Mouse (Mus musculus) liver, postnatal 0 days (tissue): ENCODE measurements at regions not wholly inside any gene's neighbourhood (a gene's known extent, or its start where the extent isn't known, plus 50 kb on each side); places are given as distances from the start of the nearest gene placed in this dataset.

ENCODE experiments used
- ATAC-seq: fragments of 200-750 bp; cut with Nextera tagmentation; 2 replicates; pipeline ENCODE4 v1.8.0; 2017; ENCODE audit warnings: mild to moderate bottlenecking, moderate library complexity
- DNase-seq: peaks from one replicate; pipeline ENCODE4 v3.0.0-alpha.2; 2016
- H3K27ac ChIP-seq: fragments of 300-500 bp; sonication (generic); 2 replicates; pipeline ENCODE4 v1.5.1; 2014; ENCODE audit warnings: antibody characterized with exemption, moderate library complexity, mild to moderate bottlenecking, low read depth
- H3K27me3 ChIP-seq: fragments of 300-500 bp; sonication (generic); 2 replicates; pipeline ENCODE4 v1.6.1; 2014; ENCODE audit warnings: low read length, control low read depth, mixed read lengths; ENCODE audit not compliant: insufficient read depth
- H3K36me3 ChIP-seq: fragments of 300-500 bp; sonication (generic); replicated peaks from 2 replicates; pipeline ENCODE4 v1.6.1; 2014; ENCODE audit warnings: mild to moderate bottlenecking, control low read depth, low read length, moderate library complexity, mixed read lengths; ENCODE audit not compliant: insufficient read depth
- H3K4me1 ChIP-seq: fragments of 300-500 bp; sonication (generic); 2 replicates; pipeline ENCODE4 v1.6.1; 2014; ENCODE audit warnings: antibody characterized with exemption, mild to moderate bottlenecking, control low read depth; ENCODE audit not compliant: insufficient read depth
- H3K4me2 ChIP-seq: fragments of 300-500 bp; sonication (generic); 2 replicates; pipeline ENCODE4 v1.6.1; 2014; ENCODE audit warnings: low read depth, mild to moderate bottlenecking, low read length, moderate library complexity, mixed read lengths
- H3K4me3 ChIP-seq: fragments of 300-500 bp; sonication (generic); 2 replicates; pipeline ENCODE4 v1.5.1; 2014; ENCODE audit warnings: low read depth, low read length
- H3K9ac ChIP-seq: fragments of 300-500 bp; sonication (generic); replicated peaks from 2 replicates; pipeline ENCODE4 v1.6.1; 2014; ENCODE audit warnings: mild to moderate bottlenecking, moderate library complexity
- H3K9me3 ChIP-seq: fragments of 300-500 bp; sonication (generic); 2 replicates; pipeline ENCODE4 v1.6.1; 2016; ENCODE audit warnings: mild to moderate bottlenecking, control low read depth, low read length, mixed read lengths
- CTCF ChIP-seq: sonication (generic); IDR thresholded peaks from 2 replicates; pipeline ENCODE4 v1.5.1; 2016; ENCODE audit warnings: antibody characterized with exemption, low read depth
- EP300 ChIP-seq: IDR thresholded peaks from 2 replicates; pipeline ENCODE4 v1.6.1; 2016; ENCODE audit warnings: antibody characterized with exemption, low read depth, mild to moderate bottlenecking
- WGBS: fragments of 180-500 bp; shearing (Covaris S2); extraction: QIAGEN DNeasy Blood & Tissue Kit; methylation state at CpG from one replicate; pipeline ENCODE4 v1.1.7; 2014; ENCODE audit not compliant: insufficient replicate concordance; 5-methylcytosine and 5-hydroxymethylcytosine counted together

DNA sequence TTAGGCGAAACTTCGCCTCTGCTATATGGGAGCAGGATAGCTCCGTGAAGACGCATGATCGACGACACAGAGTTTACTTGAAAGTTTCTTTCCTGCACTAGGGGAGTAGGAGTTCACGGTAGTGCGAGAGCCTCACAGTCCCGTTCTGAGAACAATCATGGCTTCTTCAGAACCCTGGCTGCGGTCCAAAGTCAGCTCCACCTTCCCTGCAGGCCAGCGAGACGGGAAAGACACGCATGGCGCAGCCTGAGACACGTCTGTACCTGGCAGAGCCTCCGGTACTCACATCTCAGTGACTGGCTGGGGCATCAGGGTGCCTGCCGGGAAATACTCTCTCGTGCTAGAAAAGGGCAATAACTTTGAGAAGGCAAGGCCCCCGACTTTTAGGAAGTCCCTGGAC is 193.8 kb upstream of the Klf4 start:
- H3K4me3 ChIP-seq: no peak overlapping the region
- DNase-seq: no peak
- no peak for TF ChIP-seq CTCF
- TF ChIP-seq EP300: no peak
- H3K4me1 ChIP-seq: no peaks in the 10 kb centered on the region
- no peak for ATAC-seq
- H3K27me3 ChIP-seq: no peaks in the 10 kb centered on the region
- no peak overlapping the region for H3K27ac ChIP-seq
- no peaks in the 10 kb centered on the region for H3K9me3 ChIP-seq
- WGBS: 75% methylated on average over 19 of the region's 19 CpGs
- H3K4me2 ChIP-seq: no peak overlapping the region
- H3K9ac ChIP-seq: no peak overlapping the region
- no peaks in the 10 kb centered on the region for H3K36me3 ChIP-seq

DNA sequence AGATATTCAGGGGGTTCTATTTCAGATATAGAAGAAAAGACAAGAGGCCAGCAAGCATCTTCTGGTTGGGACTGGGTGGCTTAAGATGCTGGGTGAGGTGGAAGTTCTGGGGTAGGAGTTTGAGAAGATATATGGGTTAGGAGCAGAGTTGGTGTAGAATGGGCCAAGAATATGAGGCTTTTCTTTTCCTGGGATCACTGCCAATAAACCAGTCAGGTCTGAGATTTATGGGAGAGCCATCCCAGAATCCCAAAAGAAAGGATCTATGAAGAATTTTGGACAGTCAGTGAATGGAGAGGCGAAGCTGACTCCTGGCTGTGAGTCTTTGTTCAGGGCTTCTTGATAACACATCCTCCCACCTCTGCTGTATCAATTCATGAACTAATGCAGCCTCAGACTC is 192.0 kb upstream of the Klf4 start:
- no peaks in the 10 kb centered on the region for H3K36me3 ChIP-seq
- no peak overlapping the region for H3K4me2 ChIP-seq
- H3K9ac ChIP-seq: no peak overlapping the region
- TF ChIP-seq CTCF: no peak
- no peak for TF ChIP-seq EP300
- H3K27me3 ChIP-seq: peaks cover 4% of the 10 kb centered on the region; the same call in 1 of the 2 replicates
- no peaks in the 10 kb centered on the region for H3K9me3 ChIP-seq
- H3K4me3 ChIP-seq: no peak overlapping the region
- no peak for DNase-seq
- H3K4me1 ChIP-seq: no peaks in the 10 kb centered on the region
- H3K27ac ChIP-seq: no peak overlapping the region
- ATAC-seq: no peak
- 58% methylated on average over 1 of the region's 1 CpGs for WGBS

DNA sequence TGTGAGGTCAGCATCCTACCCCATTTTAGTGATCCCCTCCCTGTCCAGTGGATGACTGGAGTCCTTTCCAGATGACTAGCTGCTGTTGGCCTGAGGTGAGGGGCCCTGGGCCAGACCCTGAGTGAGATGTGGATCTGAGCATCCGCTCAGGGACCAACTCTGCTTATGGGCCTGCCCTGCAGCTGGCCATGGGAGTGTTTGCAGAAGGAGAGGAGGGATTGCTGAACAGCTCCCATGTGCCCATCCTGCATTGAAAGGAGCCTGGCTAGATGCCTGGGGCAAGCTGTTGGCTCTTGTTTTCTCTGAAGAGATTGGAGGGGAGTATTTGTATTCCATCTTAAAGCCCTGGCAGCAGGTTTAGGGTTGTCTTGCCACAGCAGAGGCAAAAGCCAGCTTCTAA is 190.9 kb upstream of the Klf4 start:
- no peaks in the 10 kb centered on the region for H3K36me3 ChIP-seq
- no peak overlapping the region for H3K4me3 ChIP-seq
- no peak for ATAC-seq
- TF ChIP-seq EP300 (no peak), CTCF (no peak)
- no peaks in the 10 kb centered on the region for H3K9me3 ChIP-seq
- 71% methylated on average over 1 of the region's 1 CpGs for WGBS
- H3K27ac ChIP-seq: no peak overlapping the region
- H3K27me3 ChIP-seq: peaks cover 4% of the 10 kb centered on the region; the same call in 1 of the 2 replicates
- H3K9ac ChIP-seq: no peak overlapping the region
- H3K4me1 ChIP-seq: no peaks in the 10 kb centered on the region
- DNase-seq: no peak
- no peak overlapping the region for H3K4me2 ChIP-seq

DNA sequence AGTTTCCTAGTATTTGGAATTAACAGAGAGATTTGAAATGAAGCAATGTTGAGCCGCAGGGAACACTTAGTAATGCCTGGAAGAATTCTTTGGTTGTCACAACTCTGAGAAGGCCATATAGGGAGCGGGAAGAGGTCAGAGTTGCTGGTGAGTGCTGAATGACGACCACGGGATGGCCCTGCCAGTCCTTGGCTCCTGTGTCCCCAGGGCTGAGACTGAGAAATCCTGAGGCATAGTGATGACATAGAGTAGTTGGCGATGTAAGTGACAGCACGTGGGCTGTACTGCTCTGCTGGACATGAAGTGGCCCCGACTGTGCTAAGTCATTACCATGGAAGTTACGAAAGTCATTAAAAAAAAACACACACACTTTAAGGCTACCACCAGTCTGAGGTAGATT is 190.1 kb upstream of the Klf4 start:
- Histone ChIP-seq H3K4me1 (no peaks in the 10 kb centered on the region), H3K4me2 (no peak overlapping the region), H3K4me3 (no peak overlapping the region), H3K9me3 (no peaks in the 10 kb centered on the region), H3K9ac (no peak overlapping the region), H3K27me3 (peaks cover 4% of the 10 kb centered on the region; the same call in 1 of the 2 replicates), H3K27ac (no peak overlapping the region), H3K36me3 (no peaks in the 10 kb centered on the region)
- DNase-seq: no peak
- WGBS: 56% methylated on average over 8 of the region's 8 CpGs
- TF ChIP-seq EP300 (no peak), CTCF (no peak)
- no peak for ATAC-seq

DNA sequence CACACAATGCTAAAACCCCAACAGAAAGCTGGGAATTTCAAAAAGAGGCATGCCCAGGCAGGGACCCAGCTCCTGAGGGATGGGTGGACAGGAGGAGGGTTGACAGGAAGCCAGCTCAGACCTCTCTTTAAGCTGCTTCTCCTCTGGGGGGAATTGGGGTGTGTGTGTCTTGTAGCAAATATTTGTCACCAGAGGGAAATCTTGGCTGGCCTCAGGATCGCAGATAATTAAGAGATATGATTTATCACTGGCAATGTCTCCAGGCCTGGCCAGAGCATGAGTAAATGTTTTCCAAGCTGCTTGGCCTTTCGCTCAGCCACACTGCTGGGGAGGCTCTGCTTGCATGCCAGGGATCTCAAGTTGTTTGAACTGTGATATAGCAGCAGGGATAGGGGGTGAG is 189.6 kb upstream of the Klf4 start:
- Histone ChIP-seq H3K9ac (no peak overlapping the region), H3K27me3 (peaks cover 4% of the 10 kb centered on the region; the same call in 1 of the 2 replicates), H3K4me2 (no peak overlapping the region), H3K9me3 (no peaks in the 10 kb centered on the region), H3K36me3 (no peaks in the 10 kb centered on the region), H3K27ac (no peak overlapping the region), H3K4me3 (no peak overlapping the region), H3K4me1 (no peaks in the 10 kb centered on the region)
- WGBS: 62% methylated on average over 2 of the region's 2 CpGs
- ATAC-seq: no peak
- DNase-seq: no peak
- TF ChIP-seq EP300 (no peak), CTCF (no peak)

DNA sequence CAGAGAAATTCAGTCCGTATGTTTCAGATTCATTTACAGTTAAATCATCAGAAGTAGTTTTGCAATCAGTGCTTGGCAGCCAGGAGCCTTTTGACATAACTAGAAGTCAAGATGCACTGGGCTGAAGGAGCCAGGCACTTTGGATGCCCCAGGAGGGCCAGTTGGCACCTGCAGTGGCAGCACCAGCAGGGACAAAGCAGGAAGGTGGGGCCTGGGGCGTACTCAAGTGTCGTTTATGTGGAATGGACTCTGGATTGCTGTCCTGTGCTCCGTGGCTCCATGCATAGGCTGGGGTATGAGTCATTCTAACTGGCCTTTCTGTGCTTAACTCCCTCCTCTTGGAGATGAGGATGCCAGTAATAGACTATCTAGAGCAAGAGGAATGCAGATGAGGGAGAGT is 186.2 kb upstream of the Klf4 start:
- peaks cover 4% of the 10 kb centered on the region; the same call in 1 of the 2 replicates for H3K27me3 ChIP-seq
- no peak overlapping the region for H3K27ac ChIP-seq
- TF ChIP-seq EP300: no peak
- TF ChIP-seq CTCF: no peak
- no peak for ATAC-seq
- H3K9ac ChIP-seq: no peak overlapping the region
- H3K4me3 ChIP-seq: no peak overlapping the region
- no peaks in the 10 kb centered on the region for H3K4me1 ChIP-seq
- WGBS: 72% methylated on average over 4 of the region's 4 CpGs
- no peak for DNase-seq
- no peaks in the 10 kb centered on the region for H3K36me3 ChIP-seq
- H3K9me3 ChIP-seq: no peaks in the 10 kb centered on the region
- H3K4me2 ChIP-seq: no peak overlapping the region

DNA sequence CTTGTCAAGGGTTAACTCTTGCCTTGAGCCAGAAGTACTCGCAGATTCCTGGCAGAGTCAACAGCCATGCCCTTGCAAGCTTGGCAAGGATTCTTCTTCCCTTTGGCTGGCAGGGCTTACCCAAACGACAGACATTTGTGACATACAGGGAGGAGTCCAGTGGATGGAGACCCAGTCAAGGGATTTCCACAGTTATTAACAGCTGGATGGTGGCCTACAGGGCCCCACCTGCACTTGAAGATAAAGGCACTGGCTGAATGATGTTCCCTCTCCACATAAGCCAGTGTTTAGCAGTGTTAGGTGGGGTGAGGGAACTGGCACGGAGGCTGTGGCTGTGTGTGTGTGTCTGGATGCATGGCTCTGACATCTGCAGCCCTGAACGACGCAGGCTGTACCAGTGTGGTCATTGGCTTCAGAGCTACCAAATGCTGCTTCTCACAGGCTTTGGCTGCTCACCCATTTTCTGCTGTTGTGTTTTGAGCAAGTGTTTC is 183.9 kb upstream of the Klf4 start:
- H3K27ac ChIP-seq: no peak overlapping the region
- no peak overlapping the region for H3K4me2 ChIP-seq
- ATAC-seq (no peak), DNase-seq (no peak)
- no peak overlapping the region for H3K9ac ChIP-seq
- H3K4me3 ChIP-seq: no peak overlapping the region
- WGBS: 41% methylated on average over 5 of the region's 5 CpGs
- no peak for TF ChIP-seq CTCF
- TF ChIP-seq EP300: no peak
- no peaks in the 10 kb centered on the region for H3K4me1 ChIP-seq
- no peaks in the 10 kb centered on the region for H3K36me3 ChIP-seq
- H3K9me3 ChIP-seq: no peaks in the 10 kb centered on the region
- H3K27me3 ChIP-seq: peaks cover 4% of the 10 kb centered on the region; the same call in 1 of the 2 replicates
